Mouse (Mus musculus) hindbrain, embryonic 14.5 days (tissue): ENCODE results near the gene C530025M09Rik. TPM values are rescaled to one million over a fixed set of nuclear protein-coding genes. Genes with fewer than 3 reads are reported as not detected.

Experiments
- ATAC-seq: fragments of 200-750 bp; cut with Nextera tagmentation; 2 replicates; pipeline ENCODE4 v1.8.0; 2017; ENCODE audit warnings: moderate number of reproducible peaks, mild to moderate bottlenecking, moderate TSS enrichment, moderate library complexity; ENCODE audit not compliant: low FRiP score
- DNase-seq: peaks from one replicate; pipeline ENCODE4 v3.0.0-alpha.2; 2015; ENCODE audit warnings: low spot score
- H3K27ac ChIP-seq: fragments of 300-500 bp; sonication (generic); 2 replicates; pipeline ENCODE4 v1.5.1; 2014; ENCODE audit warnings: mild to moderate bottlenecking, moderate library complexity
- H3K27me3 ChIP-seq: fragments of 300-500 bp; sonication (generic); 2 replicates; pipeline ENCODE4 v1.6.1; 2014; ENCODE audit warnings: mild to moderate bottlenecking, low read length, mixed read lengths; ENCODE audit not compliant: control insufficient read depth, insufficient read depth
- H3K36me3 ChIP-seq: fragments of 300-500 bp; sonication (generic); replicated peaks from 2 replicates; pipeline ENCODE4 v1.6.1; 2014; ENCODE audit not compliant: control insufficient read depth, insufficient read depth
- H3K4me1 ChIP-seq: fragments of 300-500 bp; sonication (generic); replicated peaks from 2 replicates; pipeline ENCODE4 v1.6.1; 2014; ENCODE audit warnings: antibody characterized with exemption, low read length, mixed read lengths; ENCODE audit not compliant: control insufficient read depth, insufficient read depth
- H3K4me2 ChIP-seq: fragments of 300-500 bp; sonication (generic); replicated peaks from 2 replicates; pipeline ENCODE4 v1.6.1; 2014; ENCODE audit warnings: mild to moderate bottlenecking, moderate library complexity
- H3K4me3 ChIP-seq: fragments of 300-500 bp; sonication (generic); replicated peaks from 2 replicates; pipeline ENCODE4 v1.5.1; 2014; ENCODE audit warnings: mild to moderate bottlenecking, low read length
- H3K9ac ChIP-seq: fragments of 300-500 bp; sonication (generic); 2 replicates; pipeline ENCODE4 v1.6.1; 2014
- H3K9me3 ChIP-seq: fragments of 300-500 bp; sonication (generic); 2 replicates; pipeline ENCODE4 v1.6.1; 2016; ENCODE audit warnings: low read length; ENCODE audit not compliant: control insufficient read depth
- WGBS: fragments of 180-500 bp; shearing (Covaris S2); extraction: QIAGEN DNeasy Blood & Tissue Kit; methylation state at CpG from one replicate; pipeline ENCODE4 v1.1.7; 2014; 5-methylcytosine and 5-hydroxymethylcytosine counted together
- polyA plus RNA-seq: library from polyadenylated mRNA; unstranded; fragments of >200 nt; fragmentation: Nextera tagmentation; extraction: Ambion mirVana; gene quantifications from 2 replicates; pipeline ENCODE4 v1.2.1, GENCODE M21; 2014

C530025M09Rik gene
- polyA plus RNA-seq, 1 experiment from 2014 or later: 2.0 TPM

DNA sequence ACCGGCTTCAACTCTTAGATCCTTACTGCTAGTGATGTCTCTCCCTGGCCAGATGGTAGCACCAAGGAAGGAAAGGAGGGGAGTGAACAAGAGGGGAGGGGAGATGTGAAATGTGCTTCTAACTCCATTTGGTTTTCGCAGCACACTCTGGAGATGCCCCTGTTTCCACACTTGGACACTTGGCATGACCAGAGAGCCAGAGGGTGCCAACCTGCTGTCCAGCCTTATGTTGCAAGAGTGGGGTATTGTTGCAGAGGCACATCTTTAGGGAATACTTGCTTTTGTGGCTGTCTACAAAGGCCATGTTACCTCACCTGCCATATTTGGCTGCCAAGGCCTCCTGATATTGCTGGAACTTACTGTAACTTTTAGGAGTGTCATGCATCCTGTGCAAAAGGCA, 8.7 kb upstream of the C530025M09Rik start:
- Histone ChIP-seq H3K4me3 (no peak overlapping the region), H3K27ac (no peak overlapping the region), H3K4me2 (no peak overlapping the region), H3K36me3 (no peaks in the 10 kb centered on the region), H3K9ac (no peak overlapping the region), H3K4me1 (no peaks in the 10 kb centered on the region), H3K9me3 (no peaks in the 10 kb centered on the region), H3K27me3 (no peaks in the 10 kb centered on the region)
- no peak for DNase-seq
- WGBS: 90% methylated on average over 2 of the region's 2 CpGs
- ATAC-seq: no peak

DNA sequence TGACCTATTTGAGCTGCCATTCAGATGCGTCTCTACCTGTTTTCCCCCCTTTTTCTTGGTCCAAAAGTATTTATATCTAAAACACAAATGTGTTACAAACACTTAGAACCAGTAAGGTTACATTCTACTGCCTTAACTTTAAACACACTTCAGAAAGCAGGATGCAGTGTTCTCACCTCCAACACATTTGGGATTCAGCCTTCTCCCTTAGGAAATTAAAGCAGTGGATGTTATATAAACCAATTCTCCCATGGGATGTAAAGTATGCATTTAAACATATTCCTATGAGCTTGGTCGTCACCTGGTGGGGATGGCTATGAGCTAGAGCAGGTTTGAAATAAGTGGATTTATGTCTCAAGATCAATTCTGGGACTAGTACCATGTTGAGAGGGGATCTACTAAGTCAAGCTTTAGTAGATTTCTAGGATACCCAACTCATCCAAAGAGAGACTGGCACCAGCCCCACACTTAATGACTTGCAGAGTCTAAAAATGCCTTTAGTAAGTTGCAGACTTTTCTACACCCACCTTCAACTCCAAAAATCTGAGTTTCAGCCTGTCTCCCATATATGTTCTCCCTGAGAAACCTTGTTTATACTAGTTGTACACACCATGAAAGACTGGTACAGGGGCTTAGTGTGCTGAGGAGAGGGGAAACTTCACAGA, 5.6 kb upstream of the C530025M09Rik start:
- Histone ChIP-seq H3K36me3 (no peaks in the 10 kb centered on the region), H3K4me1 (no peaks in the 10 kb centered on the region), H3K9me3 (no peaks in the 10 kb centered on the region), H3K4me3 (no peak overlapping the region), H3K9ac (no peak overlapping the region), H3K27ac (no peak overlapping the region), H3K27me3 (peaks cover 14% of the 10 kb centered on the region), H3K4me2 (no peak overlapping the region)
- no peak for ATAC-seq
- no peak for DNase-seq
- 87% methylated on average over 2 of the region's 2 CpGs for WGBS

DNA sequence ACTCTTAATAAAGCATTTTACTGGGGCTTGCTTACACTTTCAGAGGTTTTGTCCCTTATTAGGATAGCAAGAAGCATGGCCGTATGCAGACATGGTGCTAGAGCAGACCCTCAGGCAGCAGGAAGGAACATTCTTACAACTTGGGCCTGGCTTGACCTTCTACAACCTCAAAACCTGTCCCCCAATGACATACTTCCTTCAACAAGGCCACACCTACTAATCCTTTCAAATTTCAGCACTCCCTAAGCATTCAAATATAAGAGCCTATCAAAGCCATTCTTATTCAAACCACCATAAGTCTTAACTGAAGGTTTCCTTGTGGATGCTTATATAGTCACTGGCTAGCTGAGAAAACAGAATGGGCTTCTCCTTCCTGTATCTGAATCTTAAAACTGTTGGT, 4.1 kb upstream of the C530025M09Rik start:
- Histone ChIP-seq H3K4me1 (0 out of 2 replicates have a peak, but pooled peaks cover 2% of the 10 kb centered on the region), H3K27ac (no peak overlapping the region), H3K9ac (no peak overlapping the region), H3K4me2 (no peak overlapping the region), H3K27me3 (peaks cover 19% of the 10 kb centered on the region), H3K36me3 (no peaks in the 10 kb centered on the region), H3K4me3 (no peak overlapping the region), H3K9me3 (no peaks in the 10 kb centered on the region)
- 100% methylated on average over 1 of the region's 1 CpGs for WGBS
- ATAC-seq (no peak), DNase-seq (no peak)

DNA sequence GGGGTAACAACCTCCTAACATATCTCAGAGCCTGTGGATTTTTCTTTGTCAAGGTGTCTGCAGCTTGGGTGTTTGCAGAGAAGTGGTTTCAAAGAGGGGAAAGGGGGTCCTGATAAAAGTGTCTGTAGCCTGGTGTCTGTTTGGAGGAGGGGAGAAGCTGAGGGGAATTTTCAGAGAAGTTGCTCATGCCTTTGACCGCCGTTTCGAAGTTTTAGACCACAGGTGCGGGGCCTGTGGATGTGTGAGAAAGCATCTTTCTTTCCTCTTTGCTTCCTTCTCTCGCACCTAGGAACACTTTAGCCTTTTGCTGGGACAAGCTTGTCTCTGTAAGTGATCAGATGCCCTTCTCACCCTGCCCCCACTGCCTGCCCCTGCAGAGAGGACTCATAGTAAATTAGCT, 1.3 kb upstream of the C530025M09Rik start:
- DNase-seq (no peak), ATAC-seq (no peak)
- H3K9me3 ChIP-seq: no peaks in the 10 kb centered on the region
- H3K27ac ChIP-seq: no peak overlapping the region
- no peaks in the 10 kb centered on the region for H3K36me3 ChIP-seq
- peak overlapping the region; percentile 97 for H3K4me2 ChIP-seq
- H3K27me3 ChIP-seq: peaks cover 21% of the 10 kb centered on the region
- H3K9ac ChIP-seq: peak overlapping the region; percentile 77
- H3K4me3 ChIP-seq: peak overlapping the region; percentile 61
- WGBS: 12% methylated on average over 5 of the region's 5 CpGs
- 0 out of 2 replicates have a peak, but pooled peaks cover 4% of the 10 kb centered on the region for H3K4me1 ChIP-seq

DNA sequence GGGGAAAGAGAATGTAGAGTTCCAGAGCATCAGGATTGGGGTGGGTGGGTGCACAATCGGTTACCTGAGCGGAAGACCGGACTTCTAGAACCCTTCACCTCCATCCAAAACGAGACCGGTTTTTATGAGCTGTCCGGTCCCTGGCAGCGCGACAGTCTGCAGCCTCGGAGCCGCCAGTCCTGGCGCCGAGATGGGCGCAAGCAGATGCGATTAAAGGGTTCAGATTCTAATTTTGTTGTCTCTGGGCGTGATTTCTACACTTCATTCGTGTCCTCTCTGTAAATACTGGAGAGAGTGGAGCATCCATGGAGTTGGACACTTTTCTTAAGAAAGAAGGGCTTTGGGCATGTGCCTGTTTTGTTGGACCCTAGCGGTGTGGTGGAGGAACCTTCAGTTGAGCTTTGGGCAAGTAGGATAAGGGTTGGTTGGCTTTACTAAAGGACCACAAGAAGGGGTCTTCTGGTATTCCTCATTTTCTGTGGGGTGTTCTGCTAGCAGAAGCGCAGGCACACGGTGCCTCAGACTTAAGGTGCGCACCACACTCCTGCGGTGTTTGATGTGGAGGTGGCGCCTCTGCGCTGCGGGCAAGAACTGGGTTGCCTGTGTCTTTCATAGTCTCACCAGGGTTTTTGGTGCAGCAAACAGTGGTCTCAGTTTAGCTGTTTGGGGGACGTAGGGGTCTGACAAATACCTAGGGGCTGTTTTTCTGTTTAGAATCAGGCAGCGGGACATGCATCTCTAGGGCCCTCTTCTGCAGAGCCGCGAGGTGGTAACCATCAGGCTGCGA, 639 bp upstream of the C530025M09Rik start:
- H3K27ac ChIP-seq: peak overlapping the region; percentile 55; the same call in 1 of the 2 replicates
- WGBS: 1% methylated on average over 29 of the region's 29 CpGs

DNA sequence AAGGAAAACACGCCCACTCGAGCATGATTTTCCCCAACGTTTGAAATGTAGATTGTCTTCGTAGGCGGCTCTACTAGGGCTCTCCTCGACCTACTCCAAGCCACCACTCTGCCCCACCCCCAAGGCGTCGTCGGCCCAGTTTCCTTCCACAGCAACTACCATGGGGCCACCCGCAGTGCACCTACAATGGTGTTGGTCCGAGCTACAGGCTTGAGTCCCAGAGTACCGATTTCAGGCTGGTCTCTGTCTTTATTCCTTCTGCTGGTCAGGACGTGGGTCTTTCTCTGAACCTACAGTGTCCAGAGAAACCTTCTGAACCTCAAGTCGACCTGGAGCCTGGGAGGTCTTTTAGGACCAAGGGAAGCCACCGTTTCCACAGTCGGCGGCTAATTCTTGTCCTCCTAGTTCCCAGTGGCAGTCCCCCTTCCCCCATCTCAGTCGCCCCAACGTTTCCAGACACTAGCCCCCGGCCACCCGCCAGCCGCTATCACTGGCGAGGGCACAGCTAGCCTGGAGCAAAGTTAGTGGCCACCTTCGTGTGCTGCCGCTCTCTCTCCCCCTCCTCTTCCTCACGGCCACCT, 968 bp downstream of the C530025M09Rik start:
- H3K4me2 ChIP-seq: peak overlapping the region; percentile 97
- H3K27me3 ChIP-seq: peaks cover 21% of the 10 kb centered on the region
- H3K9me3 ChIP-seq: no peaks in the 10 kb centered on the region
- peak overlapping the region; percentile 77 for H3K9ac ChIP-seq
- no peaks in the 10 kb centered on the region for H3K36me3 ChIP-seq
- H3K4me3 ChIP-seq: peak overlapping the region; percentile 61
- ATAC-seq (no peak; the same call in 1 of the 2 replicates), DNase-seq (no peak)
- H3K27ac ChIP-seq: 0 out of 2 replicates have a peak overlapping the region, but pooled peaks have one; percentile 55
- 0 out of 2 replicates have a peak, but pooled peaks cover 4% of the 10 kb centered on the region for H3K4me1 ChIP-seq
- 1% methylated on average over 26 of the region's 26 CpGs for WGBS

More for the DNA sequence above, 639 bp upstream of the C530025M09Rik start:
- ATAC-seq: 0 out of 2 replicates have a peak, but pooled peaks have one; percentile 13
- no peak for DNase-seq
- Histone ChIP-seq H3K27me3 (peaks cover 21% of the 10 kb centered on the region), H3K9me3 (no peaks in the 10 kb centered on the region), H3K4me2 (peak overlapping the region; percentile 97), H3K36me3 (no peaks in the 10 kb centered on the region), H3K4me3 (peak overlapping the region; percentile 61), H3K4me1 (0 out of 2 replicates have a peak, but pooled peaks cover 4% of the 10 kb centered on the region), H3K9ac (peak overlapping the region; percentile 77)

DNA sequence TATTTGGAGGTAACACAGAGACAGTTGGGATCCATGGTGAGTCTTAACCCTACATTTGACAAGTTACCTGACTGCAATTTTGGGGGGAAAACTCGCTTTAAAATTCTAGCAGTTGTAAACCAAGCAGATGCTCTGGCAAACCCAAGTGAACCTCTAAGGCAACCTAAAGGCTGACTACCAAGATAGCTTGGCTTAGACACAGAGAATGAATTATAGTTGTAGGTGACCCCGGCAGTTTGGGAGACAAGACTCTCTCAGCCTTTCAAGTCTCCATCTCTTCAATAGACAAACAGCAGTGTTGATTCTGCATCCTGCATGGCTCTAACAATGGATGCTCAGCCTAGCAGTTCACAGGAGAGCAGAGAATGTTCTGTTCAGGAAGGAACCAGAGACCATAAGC, 2.1 kb downstream of the C530025M09Rik start, which contains the start of gene Syndig1:
Gene Syndig1 (plus strand): TSS at position 301 of the 400 bp plus-strand sequence.
- Histone ChIP-seq H3K9me3 (no peaks in the 10 kb centered on the region), H3K36me3 (no peaks in the 10 kb centered on the region), H3K4me3 (peak within 1 kb of the TSS; percentile 61), H3K9ac (peak within 1 kb of the TSS; percentile 77), H3K4me1 (0 out of 2 replicates have a peak, but pooled peaks cover 4% of the 10 kb centered on the region), H3K27me3 (peaks cover 21% of the 10 kb centered on the region), H3K27ac (no peak within 1 kb of the TSS), H3K4me2 (peak within 1 kb of the TSS; percentile 97)
- WGBS: 85% methylated on average over 2 of the region's 2 CpGs
- DNase-seq (no peak), ATAC-seq (no peak)

DNA sequence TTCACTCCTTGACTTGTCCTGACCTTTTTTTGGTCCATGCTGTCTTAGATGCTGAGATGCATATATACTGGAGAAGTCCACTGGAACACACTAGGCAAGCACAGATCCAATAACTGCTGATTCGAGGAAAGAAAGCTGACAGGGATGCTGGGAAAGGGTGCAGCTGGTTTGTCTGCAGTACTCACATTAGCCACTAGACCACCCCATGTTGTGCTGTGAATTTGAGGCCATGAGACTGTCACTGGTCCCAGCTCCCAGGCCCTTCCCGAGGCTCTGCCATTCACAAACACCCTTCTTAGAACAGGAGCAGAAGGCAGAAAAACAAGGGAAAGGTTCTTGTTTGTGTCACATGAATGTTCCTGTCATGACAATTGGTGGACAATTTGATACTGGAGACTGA, 10.8 kb downstream of the C530025M09Rik start:
- 37% methylated on average over 2 of the region's 2 CpGs for WGBS

DNA sequence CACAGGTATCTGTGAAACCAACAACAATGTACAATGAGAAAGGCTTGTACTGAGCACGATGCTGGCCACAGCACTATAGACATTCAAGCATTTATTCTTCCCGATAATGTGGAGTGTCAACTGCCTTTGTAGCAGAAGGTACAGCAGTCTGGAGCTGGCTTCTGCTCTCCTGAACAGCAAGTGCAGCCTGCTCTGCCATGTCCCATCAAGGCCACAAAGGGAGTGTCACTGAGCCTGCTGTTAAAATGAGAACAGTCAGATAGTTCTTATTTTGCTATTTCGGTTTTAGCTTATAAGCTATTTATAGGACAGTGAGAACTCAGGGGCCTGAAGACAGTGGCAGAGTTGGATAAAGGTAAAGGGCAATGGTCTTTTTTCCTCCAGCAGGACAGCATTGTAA, 11.3 kb downstream of the C530025M09Rik start:
- no peaks in the 10 kb centered on the region; the same call in 1 of the 2 replicates for H3K27me3 ChIP-seq
- H3K4me2 ChIP-seq: no peak overlapping the region
- H3K9me3 ChIP-seq: no peaks in the 10 kb centered on the region
- H3K27ac ChIP-seq: no peak overlapping the region
- ATAC-seq (no peak), DNase-seq (no peak)
- H3K4me1 ChIP-seq: no peaks in the 10 kb centered on the region
- 91% methylated on average over 3 of the region's 3 CpGs for WGBS
- H3K36me3 ChIP-seq: no peaks in the 10 kb centered on the region
- H3K9ac ChIP-seq: no peak overlapping the region
- no peak overlapping the region for H3K4me3 ChIP-seq

More for the DNA sequence above, 10.8 kb downstream of the C530025M09Rik start:
- H3K9me3 ChIP-seq: no peaks in the 10 kb centered on the region
- ATAC-seq (no peak), DNase-seq (no peak)
- no peak overlapping the region for H3K27ac ChIP-seq
- no peaks in the 10 kb centered on the region; the same call in 1 of the 2 replicates for H3K27me3 ChIP-seq
- H3K4me3 ChIP-seq: no peak overlapping the region
- H3K4me2 ChIP-seq: no peak overlapping the region
- H3K36me3 ChIP-seq: no peaks in the 10 kb centered on the region
- H3K9ac ChIP-seq: no peak overlapping the region
- H3K4me1 ChIP-seq: no peaks in the 10 kb centered on the region
